ENCODE assay signal across 8 mouse cellular contexts in genomic region chr11:101448274-101448746, GRCm38 (mm10). TPM values are rescaled to one million over a fixed set of nuclear protein-coding genes. Genes with fewer than 3 reads are reported as not detected.
DNase-seq lines count a peak whose midpoint lies in the region; ATAC-seq lines count a peak whose summit lies in the region.

Ifi35 (plus strand) TSS chr11:101448407.

- DNase-seq in 416B (ENCODE audit: low read depth) (peak; percentile 94), NIH3T3 (ENCODE audit: low read depth) (peak; percentile 94)
- DNase-seq in heart, postnatal 14 days = peak; percentile 74 to 79
- DNase-seq in limb, embryonic 11.5 days (ENCODE audit: low spot score) = peak; percentile 52
- DNase-seq in thymus, postnatal 10 days (ENCODE audit: low spot score in 2 of 2) = peak; percentile 45 to 54
- DNase-seq in right cerebral cortex, adult 2 months (ENCODE audit: low spot score in 2 of 2) = no peak

- peak within 1 kb of the TSS; percentile 45 for H3K4me2 ChIP-seq in embryonic facial prominence, embryonic 15.5 days (replicated peaks)
- H3K4me2 ChIP-seq in limb, embryonic 11.5 days (ENCODE audit: low read depth, severe bottlenecking) = peak within 1 kb of the TSS; percentile 33
- H3K4me2 ChIP-seq in midbrain, embryonic 15.5 days = 0 out of 2 replicates have a peak within 1 kb of the TSS, but pooled peaks have one; percentile 0

- peak within 1 kb of the TSS; percentile 35; the same call in 1 of the 2 replicates for H3K9ac ChIP-seq in embryonic facial prominence, embryonic 15.5 days
- H3K9ac ChIP-seq in limb, embryonic 11.5 days (ENCODE audit: low read length) = peak within 1 kb of the TSS; percentile 30; the same call in 1 of the 2 replicates
- H3K9ac ChIP-seq in midbrain, embryonic 15.5 days = no peak within 1 kb of the TSS

- H3K27ac ChIP-seq in embryonic facial prominence, embryonic 15.5 days (replicated peaks) = peak within 1 kb of the TSS; percentile 71
- no peak within 1 kb of the TSS; the same call in 1 of the 2 replicates for H3K27ac ChIP-seq in limb, embryonic 11.5 days (replicated peaks; ENCODE audit: low read depth, low read length)
- no peak within 1 kb of the TSS for H3K27ac ChIP-seq in midbrain, embryonic 15.5 days

- H3K4me1 ChIP-seq in embryonic facial prominence, embryonic 15.5 days = peaks cover 36% of the 10 kb centered on the region
- H3K4me1 ChIP-seq in limb, embryonic 11.5 days (ENCODE audit: control insufficient read depth, insufficient read depth, low read length) = peaks cover 6% of the 10 kb centered on the region; the same call in 1 of the 2 replicates
- peaks cover 10% of the 10 kb centered on the region for H3K4me1 ChIP-seq in midbrain, embryonic 15.5 days

- no peaks in the 10 kb centered on the region for H3K27me3 ChIP-seq in embryonic facial prominence, embryonic 15.5 days
- H3K27me3 ChIP-seq in limb, embryonic 11.5 days (ENCODE audit: control insufficient read depth, insufficient read depth, low read length) = no peaks in the 10 kb centered on the region
- H3K27me3 ChIP-seq in midbrain, embryonic 15.5 days (replicated peaks) = no peaks in the 10 kb centered on the region

- H3K9me3 ChIP-seq in embryonic facial prominence, embryonic 15.5 days (replicated peaks) = no peaks in the 10 kb centered on the region
- H3K9me3 ChIP-seq in limb, embryonic 11.5 days (ENCODE audit: control insufficient read depth, low read length) = no peaks in the 10 kb centered on the region
- no peaks in the 10 kb centered on the region for H3K9me3 ChIP-seq in midbrain, embryonic 15.5 days

- H3K4me3 ChIP-seq in embryonic facial prominence, embryonic 15.5 days (replicated peaks) = peak within 1 kb of the TSS; percentile 46
- peak within 1 kb of the TSS; percentile 23 for H3K4me3 ChIP-seq in limb, embryonic 11.5 days (ENCODE audit: low read depth, low read length)
- 0 out of 2 replicates have a peak within 1 kb of the TSS, but pooled peaks have one; percentile 2 for H3K4me3 ChIP-seq in midbrain, embryonic 15.5 days

- H3K36me3 ChIP-seq in embryonic facial prominence, embryonic 15.5 days = peaks cover 24% of the 10 kb centered on the region
- H3K36me3 ChIP-seq in limb, embryonic 11.5 days (ENCODE audit: control insufficient read depth, insufficient read depth, low read length) = peaks cover 21% of the 10 kb centered on the region
- H3K36me3 ChIP-seq in midbrain, embryonic 15.5 days (replicated peaks) = peaks cover 20% of the 10 kb centered on the region

- WGBS in embryonic facial prominence, embryonic 15.5 days = 17% methylated on average over 10 of the region's 10 CpGs
- 23% methylated on average over 10 of the region's 10 CpGs for WGBS in limb, embryonic 11.5 days
- 49% methylated on average over 10 of the region's 10 CpGs for WGBS in midbrain, embryonic 15.5 days

- intact Hi-C loops in heart, postnatal 14 days (cut with DNase I) = loop anchor here (2.0 kb wide), 1 partner anchor 16 kb away; the partner anchor contains the start of gene Rnd2

- peak; percentile 71; the same call in 1 of the 2 replicates for ATAC-seq in embryonic facial prominence, embryonic 15.5 days (ENCODE audit: insufficient number of reproducible peaks, low FRiP score, low TSS enrichment, low read depth)
- ATAC-seq in limb, embryonic 11.5 days (ENCODE audit: insufficient number of reproducible peaks, low FRiP score, low TSS enrichment, low read depth) = no peak
- no peak for ATAC-seq in midbrain, embryonic 15.5 days (replicated peaks)

RNA-seq across cellular contexts. Expression of gene Ifi35, which starts in this region (rescaled TPM):
- polyA plus RNA-seq in embryonic facial prominence, embryonic 15.5 days (2015; fragmentation: Nextera tagmentation; extraction: Ambion mirVana) = 17.8 and 21.6 TPM in 2 replicates
- total RNA-seq in heart, postnatal 14 days (2021) = 10 to 100 TPM; 12.2 TPM
- polyA plus RNA-seq in limb, embryonic 11.5 days (2014; fragmentation: Nextera tagmentation; extraction: Ambion mirVana) = 3.3 and 3.4 TPM in 2 replicates
- 3.9 and 4.0 TPM in 2 replicates for polyA plus RNA-seq in midbrain, embryonic 15.5 days (2015; fragmentation: Nextera tagmentation; extraction: Ambion mirVana)

Comparison
In these comparisons a context has a peak if more than half of its experiments do, and no peak if none do; other contexts are left out.
1. DNase-seq: peak in 416B (single experiment), NIH3T3 (single experiment), heart, postnatal 14 days (2 of 2), limb, embryonic 11.5 days (single experiment) and thymus, postnatal 10 days (2 of 2); none in right cerebral cortex, adult 2 months (0 of 2).
2. Peak in every context shown above with its lines, with median percentiles within 50 percentile points of each other: H3K4me2 ChIP-seq and H3K4me3 ChIP-seq.